Mouse (Mus musculus): Measurements from ENCODE around the gene Fam169b. TPM values are rescaled to one million over a fixed set of nuclear protein-coding genes. Genes with fewer than 3 reads are reported as not detected.

Fam169b gene
- polyA plus RNA-seq, 1 experiment from 2014 or later, result 0.64 TPM

- Histone ChIP-seq H3K4me2 (ENCODE audit: low read length) (no peak overlapping the region), H3K36me3 (ENCODE audit: insufficient read depth, low read length) (no peaks in the 10 kb centered on the region), H3K27me3 (ENCODE audit: insufficient read depth, low read length) (no peaks in the 10 kb centered on the region)
These were observed 59.2 kb downstream of the Fam169b start for GRCm38 (mm10) chr7:68332799-68333198.

GRCm38 (mm10) chr7:68337080-68337781, 63.6 kb downstream of the Fam169b start:
- Histone ChIP-seq H3K9me3 (replicated peaks; ENCODE audit: low read length) (no peaks in the 10 kb centered on the region), H3K9ac (ENCODE audit: low read depth, low read length) (no peak overlapping the region), H3K4me2 (ENCODE audit: low read length) (no peak overlapping the region), H3K4me1 (replicated peaks; ENCODE audit: insufficient read depth, low read length) (0 out of 2 replicates have a peak, but pooled peaks cover 3% of the 10 kb centered on the region), H3K27me3 (ENCODE audit: insufficient read depth, low read length) (no peaks in the 10 kb centered on the region), H3K36me3 (ENCODE audit: insufficient read depth, low read length) (no peaks in the 10 kb centered on the region), H3K4me3 (replicated peaks; ENCODE audit: low read depth, low read length) (no peak overlapping the region), H3K27ac (no peak overlapping the region)
- WGBS, result 49% methylated on average over 8 of the region's 8 CpGs
- no peak for ATAC-seq (replicated peaks; ENCODE audit: low FRiP score, low read depth)
- peak; percentile 54 for DNase-seq (ENCODE audit: low spot score)
- no peak for TF ChIP-seq CTCF (IDR thresholded peaks at IDR 0.05; ENCODE audit: low read depth)

More at GRCm38 (mm10) chr7:68332799-68333198, 59.2 kb downstream of the Fam169b start:
- no peak overlapping the region for H3K9ac ChIP-seq (ENCODE audit: low read depth, low read length)
- H3K27ac ChIP-seq, result no peak overlapping the region
- DNase-seq (ENCODE audit: low spot score) (no peak), ATAC-seq (replicated peaks; ENCODE audit: low FRiP score, low read depth) (no peak)
- no peak for TF ChIP-seq CTCF (IDR thresholded peaks at IDR 0.05; ENCODE audit: low read depth)
- no peak overlapping the region for H3K4me3 ChIP-seq (replicated peaks; ENCODE audit: low read depth, low read length)
- 0 out of 2 replicates have a peak, but pooled peaks cover 2% of the 10 kb centered on the region for H3K4me1 ChIP-seq (replicated peaks; ENCODE audit: insufficient read depth, low read length)
- no peaks in the 10 kb centered on the region for H3K9me3 ChIP-seq (replicated peaks; ENCODE audit: low read length)
- 89% methylated on average over 6 of the region's 6 CpGs for WGBS

- DNase-seq (ENCODE audit: low spot score) (no peak), ATAC-seq (replicated peaks; ENCODE audit: low FRiP score, low read depth) (no peak)
- Histone ChIP-seq H3K36me3 (ENCODE audit: insufficient read depth, low read length) (no peaks in the 10 kb centered on the region), H3K9me3 (replicated peaks; ENCODE audit: low read length) (no peaks in the 10 kb centered on the region), H3K27ac (no peak overlapping the region), H3K4me1 (replicated peaks; ENCODE audit: insufficient read depth, low read length) (0 out of 2 replicates have a peak, but pooled peaks cover 3% of the 10 kb centered on the region), H3K4me3 (replicated peaks; ENCODE audit: low read depth, low read length) (no peak overlapping the region), H3K9ac (ENCODE audit: low read depth, low read length) (no peak overlapping the region), H3K4me2 (ENCODE audit: low read length) (no peak overlapping the region), H3K27me3 (ENCODE audit: insufficient read depth, low read length) (no peaks in the 10 kb centered on the region)
- WGBS, result 94% methylated on average over 6 of the region's 6 CpGs
- TF ChIP-seq CTCF (IDR thresholded peaks at IDR 0.05; ENCODE audit: low read depth), result no peak
These were observed 65.0 kb downstream of the Fam169b start for GRCm38 (mm10) chr7:68338680-68339079.

- Histone ChIP-seq H3K27me3 (ENCODE audit: insufficient read depth, low read length) (no peaks in the 10 kb centered on the region), H3K4me3 (replicated peaks; ENCODE audit: low read depth, low read length) (no peak overlapping the region), H3K27ac (no peak overlapping the region), H3K36me3 (ENCODE audit: insufficient read depth, low read length) (no peaks in the 10 kb centered on the region), H3K9ac (ENCODE audit: low read depth, low read length) (no peak overlapping the region), H3K4me1 (replicated peaks; ENCODE audit: insufficient read depth, low read length) (no peaks in the 10 kb centered on the region), H3K4me2 (ENCODE audit: low read length) (no peak overlapping the region), H3K9me3 (replicated peaks; ENCODE audit: low read length) (no peaks in the 10 kb centered on the region)
- TF ChIP-seq CTCF (IDR thresholded peaks at IDR 0.05; ENCODE audit: low read depth), result peak; percentile 16; the same call in 1 of the 2 replicates
- DNase-seq (ENCODE audit: low spot score) (peak; percentile 69), ATAC-seq (replicated peaks; ENCODE audit: low FRiP score, low read depth) (no peak)
- 49% methylated on average over 5 of the region's 5 CpGs for WGBS
These were observed 70.9 kb downstream of the Fam169b start for GRCm38 (mm10) chr7:68344561-68344960.

- Histone ChIP-seq H3K4me3 (replicated peaks; ENCODE audit: low read depth, low read length) (no peak overlapping the region), H3K9ac (ENCODE audit: low read depth, low read length) (no peak overlapping the region), H3K27me3 (ENCODE audit: insufficient read depth, low read length) (no peaks in the 10 kb centered on the region), H3K36me3 (ENCODE audit: insufficient read depth, low read length) (no peaks in the 10 kb centered on the region), H3K4me1 (replicated peaks; ENCODE audit: insufficient read depth, low read length) (no peaks in the 10 kb centered on the region), H3K4me2 (ENCODE audit: low read length) (no peak overlapping the region), H3K27ac (no peak overlapping the region), H3K9me3 (replicated peaks; ENCODE audit: low read length) (no peaks in the 10 kb centered on the region)
- no peak for TF ChIP-seq CTCF (IDR thresholded peaks at IDR 0.05; ENCODE audit: low read depth)
- ATAC-seq (replicated peaks; ENCODE audit: low FRiP score, low read depth), result no peak
- WGBS, result 89% methylated on average over 10 of the region's 10 CpGs
- DNase-seq (ENCODE audit: low spot score), result no peak
These were observed 72.3 kb downstream of the Fam169b start for GRCm38 (mm10) chr7:68345963-68346362.

- peak; percentile 72 for DNase-seq (ENCODE audit: low spot score)
- no peaks in the 10 kb centered on the region for H3K9me3 ChIP-seq (replicated peaks; ENCODE audit: low read length)
These were observed 81.9 kb downstream of the Fam169b start for GRCm38 (mm10) chr7:68355325-68356076.

More at GRCm38 (mm10) chr7:68355325-68356076, 81.9 kb downstream of the Fam169b start:
- no peak overlapping the region for H3K27ac ChIP-seq
- ATAC-seq (replicated peaks; ENCODE audit: low FRiP score, low read depth), result no peak; the same call in 1 of the 2 replicates
- H3K4me3 ChIP-seq (replicated peaks; ENCODE audit: low read depth, low read length), result no peak overlapping the region
- TF ChIP-seq CTCF (IDR thresholded peaks at IDR 0.05; ENCODE audit: low read depth), result no peak
- no peak overlapping the region for H3K9ac ChIP-seq (ENCODE audit: low read depth, low read length)
- no peaks in the 10 kb centered on the region for H3K36me3 ChIP-seq (ENCODE audit: insufficient read depth, low read length)
- no peaks in the 10 kb centered on the region for H3K27me3 ChIP-seq (ENCODE audit: insufficient read depth, low read length)
- no peak overlapping the region for H3K4me2 ChIP-seq (ENCODE audit: low read length)
- WGBS, result 59% methylated on average over 11 of the region's 11 CpGs
- H3K4me1 ChIP-seq (replicated peaks; ENCODE audit: insufficient read depth, low read length), result peaks cover 5% of the 10 kb centered on the region; the same call in 1 of the 2 replicates
